Mouse (Mus musculus): ENCODE results near the gene Dgkb.

DNA sequence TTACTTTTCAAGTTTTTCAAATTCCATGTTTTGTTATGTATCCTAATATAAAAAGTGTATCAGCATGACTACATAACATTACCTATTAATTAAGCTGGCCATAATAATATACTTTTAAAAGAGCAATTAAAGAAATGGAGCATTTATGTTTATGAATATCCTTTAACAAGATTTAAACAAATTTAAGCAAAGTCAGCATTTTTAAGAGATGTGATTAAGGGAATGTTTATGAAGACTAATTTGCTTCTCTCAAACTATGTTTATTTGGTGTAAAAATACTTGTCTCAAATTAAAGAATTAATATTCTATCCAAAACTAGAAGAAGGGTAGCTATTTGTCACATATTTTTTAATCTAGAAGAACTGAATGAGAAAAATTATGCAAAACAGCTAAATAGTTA, 492.4 kb downstream of the Dgkb start:
- TF ChIP-seq POLR2A (IDR thresholded peaks at IDR 0.05; ENCODE audit: low read depth, low read length) (no peak), CTCF (IDR thresholded peaks at IDR 0.05; ENCODE audit: extremely low read depth, insufficient read length, insufficient replicate concordance, low read depth, low read length) (no peak)

All from small intestine, adult 2 months (tissue).